Mouse (Mus musculus): ENCODE data around the gene Plcb1.

- TF ChIP-seq CTCF (IDR thresholded peaks at IDR 0.05; ENCODE audit: control insufficient read depth, insufficient read depth, insufficient read length) (no peak), USF1 (IDR thresholded peaks at IDR 0.05; ENCODE audit: low read depth) (no peak), MYOD1 (IDR thresholded peaks at IDR 0.05; ENCODE audit: control insufficient read depth, insufficient read length, low read depth) (no peak)
Measured at GRCm38 (mm10) chr2:134864985-134865645, 79.2 kb downstream of the Plcb1 start.
